Mouse (Mus musculus) lung, embryonic 16.5 days (tissue): ENCODE results near the gene Ncl. TPM values are rescaled to one million over a fixed set of nuclear protein-coding genes. Genes with fewer than 3 reads are reported as not detected.
A peak's percentile ranks its signal among the peaks of the same experiment; 100 is the strongest.

Experiments
- ATAC-seq: fragments of 200-750 bp; cut with Nextera tagmentation; 2 replicates; pipeline ENCODE4 v1.8.0; 2017; ENCODE audit warnings: low read depth, mild to moderate bottlenecking, moderate library complexity
- H3K27ac ChIP-seq: fragments of 300-500 bp; sonication (generic); 2 replicates; pipeline ENCODE4 v1.5.1; 2014; ENCODE audit warnings: mild to moderate bottlenecking, control low read depth, low read length
- H3K27me3 ChIP-seq: fragments of 300-500 bp; sonication (generic); 2 replicates; pipeline ENCODE4 v1.6.1; 2014; ENCODE audit warnings: low read depth, low read length, mixed read lengths; ENCODE audit not compliant: control insufficient read depth, insufficient read depth
- H3K36me3 ChIP-seq: fragments of 300-500 bp; sonication (generic); 2 replicates; pipeline ENCODE4 v1.6.1; 2014; ENCODE audit warnings: low read length; ENCODE audit not compliant: control insufficient read depth, insufficient read depth
- H3K4me1 ChIP-seq: fragments of 300-500 bp; sonication (generic); replicated peaks from 2 replicates; pipeline ENCODE4 v1.6.1; 2014; ENCODE audit warnings: low read length, mixed read lengths; ENCODE audit not compliant: control insufficient read depth, insufficient read depth
- H3K4me2 ChIP-seq: fragments of 300-500 bp; sonication (generic); 2 replicates; pipeline ENCODE4 v1.6.1; 2014; ENCODE audit warnings: low read depth, low read length, control low read depth
- H3K4me3 ChIP-seq: fragments of 300-500 bp; sonication (generic); 2 replicates; pipeline ENCODE4 v1.5.1; 2014; ENCODE audit warnings: mild to moderate bottlenecking, low read length, control low read depth
- H3K9ac ChIP-seq: fragments of 300-500 bp; sonication (generic); 2 replicates; pipeline ENCODE4 v1.6.1; 2014; ENCODE audit warnings: low read length, control low read depth
- H3K9me3 ChIP-seq: fragments of 300-500 bp; sonication (generic); 2 replicates; pipeline ENCODE4 v1.6.1; 2016; ENCODE audit warnings: low read length; ENCODE audit not compliant: control insufficient read depth
- WGBS: fragments of 180-500 bp; shearing (Covaris S2); extraction: QIAGEN DNeasy Blood & Tissue Kit; methylation state at CpG from one replicate; pipeline ENCODE4 v1.1.7; 2014; 5-methylcytosine and 5-hydroxymethylcytosine counted together
- microRNA-seq: library from miRNA; unstranded; fragments of <30 nt; microRNA quantifications from one replicate; pipeline ENCODE4, GENCODE M21; 2016
- polyA plus RNA-seq: library from polyadenylated mRNA; unstranded; fragments of >200 nt; fragmentation: Nextera tagmentation; extraction: Ambion mirVana; gene quantifications from 2 replicates; pipeline ENCODE4 v1.2.1, GENCODE M21; 2015

The Ncl gene
- polyA plus RNA-seq, 1 experiment from 2014 or later, result 344 TPM

DNA sequence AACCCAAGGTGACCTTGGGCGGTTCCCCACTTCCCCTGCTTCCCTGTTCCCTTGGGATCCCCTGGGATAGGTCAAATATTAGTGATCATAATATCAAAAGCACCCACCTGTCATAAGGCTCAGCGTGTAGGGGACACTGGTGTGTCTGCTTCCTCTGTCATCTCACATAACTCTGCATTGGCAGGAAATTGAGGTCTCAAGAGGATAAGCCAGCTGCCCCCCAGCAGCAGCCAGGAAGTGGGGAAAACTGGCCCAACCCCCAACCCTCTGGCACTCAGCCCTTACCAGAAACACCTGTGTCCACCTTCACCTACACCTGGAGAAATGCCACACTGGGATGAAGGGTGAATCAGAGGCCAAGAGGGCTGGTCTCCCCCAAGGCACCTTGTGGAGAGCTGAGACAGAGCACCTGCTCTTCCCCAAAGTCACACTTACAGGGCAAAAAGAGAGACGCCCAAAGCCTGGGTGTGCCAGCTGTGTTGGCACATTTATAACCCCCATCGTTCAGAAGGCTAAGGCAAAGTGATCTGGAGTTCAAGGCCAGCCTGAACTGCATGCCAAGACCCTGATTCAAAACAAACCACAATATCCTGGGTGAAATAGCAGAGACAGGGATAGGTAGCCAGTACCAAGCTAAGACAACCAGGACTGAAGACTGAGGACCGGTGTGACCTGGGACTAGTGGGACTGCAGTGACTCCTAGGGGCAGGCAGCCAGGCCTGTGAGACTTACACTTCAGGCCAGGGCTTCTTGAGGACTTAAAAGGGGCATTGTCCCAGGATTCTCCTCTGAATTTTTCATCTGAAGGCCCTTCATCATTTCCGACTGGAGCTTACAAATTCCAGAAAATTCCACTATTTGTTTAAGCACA, 57.7 kb downstream of the Ncl start:
- no peaks in the 10 kb centered on the region for H3K9me3 ChIP-seq
- H3K4me3 ChIP-seq, result no peak overlapping the region
- H3K36me3 ChIP-seq, result no peaks in the 10 kb centered on the region
- ATAC-seq, result no peak
- H3K4me1 ChIP-seq, result peaks cover 10% of the 10 kb centered on the region
- H3K4me2 ChIP-seq, result no peak overlapping the region
- peaks cover 11% of the 10 kb centered on the region for H3K27me3 ChIP-seq
- no peak overlapping the region for H3K27ac ChIP-seq
- 43% methylated on average over 6 of the region's 6 CpGs for WGBS
- H3K9ac ChIP-seq, result no peak overlapping the region

GRCm38 (mm10) chr1:86300731-86301130, 58.5 kb downstream of the Ncl start:
- no peaks in the 10 kb centered on the region for H3K36me3 ChIP-seq
- H3K9ac ChIP-seq, result no peak overlapping the region
- ATAC-seq, result no peak
- 52% methylated on average over 7 of the region's 7 CpGs for WGBS
- no peak overlapping the region for H3K27ac ChIP-seq
- no peaks in the 10 kb centered on the region for H3K9me3 ChIP-seq
- no peak overlapping the region for H3K4me3 ChIP-seq
- H3K4me1 ChIP-seq, result peaks cover 10% of the 10 kb centered on the region
- H3K27me3 ChIP-seq, result peaks cover 11% of the 10 kb centered on the region
- H3K4me2 ChIP-seq, result no peak overlapping the region

GRCm38 (mm10) chr1:86300093-86300492, 59.1 kb downstream of the Ncl start:
- no peak overlapping the region for H3K27ac ChIP-seq
- no peak overlapping the region for H3K9ac ChIP-seq
- no peak overlapping the region for H3K4me3 ChIP-seq
- no peaks in the 10 kb centered on the region for H3K36me3 ChIP-seq
- H3K4me2 ChIP-seq, result no peak overlapping the region
- no peaks in the 10 kb centered on the region for H3K9me3 ChIP-seq
- peaks cover 11% of the 10 kb centered on the region for H3K27me3 ChIP-seq
- WGBS, result 41% methylated on average over 2 of the region's 2 CpGs
- no peak for ATAC-seq
- H3K4me1 ChIP-seq, result peaks cover 10% of the 10 kb centered on the region

Small RNA genes lying within 50 kb of the gene (microRNA-seq; reads per million reads assigned to microRNA genes)
- gene mmu-mir-3535, result 37.3 reads per million, percentile 38 among the genes with 10 or more reads in this experiment

Other genes with a start within 250 kb of the Ncl start
- 0.29 and 0.49 TPM in 2 replicates for gene Htr2b, start 247.4 kb downstream of the Ncl start, polyA plus RNA-seq
- not detected in 2 replicates for gene Gm21972, start 225.8 kb downstream of the Ncl start, polyA plus RNA-seq
- gene Armc9, start 204.6 kb downstream of the Ncl start, polyA plus RNA-seq, result 19.0 and 20.5 TPM in 2 replicates
- 4.5 and 4.7 TPM in 2 replicates for gene B3gnt7, start 56.6 kb downstream of the Ncl start, polyA plus RNA-seq
- 0.49 and 0.63 TPM in 2 replicates for gene Nmur1, start 66.8 kb upstream of the Ncl start, polyA plus RNA-seq
- gene Tex44, start 66.9 kb upstream of the Ncl start, polyA plus RNA-seq, result not detected in 2 replicates
- gene Ptma, start 167.3 kb upstream of the Ncl start, polyA plus RNA-seq, result 2,358 and 2,609 TPM in 2 replicates
- 46.9 and 50.2 TPM in 2 replicates for gene Pde6d, start 223.2 kb upstream of the Ncl start, polyA plus RNA-seq
- gene Cops7b, start 223.5 kb upstream of the Ncl start, polyA plus RNA-seq, result 34.1 and 35.1 TPM in 2 replicates